Mouse (Mus musculus): ENCODE results near the gene Iqcc.

DNA sequence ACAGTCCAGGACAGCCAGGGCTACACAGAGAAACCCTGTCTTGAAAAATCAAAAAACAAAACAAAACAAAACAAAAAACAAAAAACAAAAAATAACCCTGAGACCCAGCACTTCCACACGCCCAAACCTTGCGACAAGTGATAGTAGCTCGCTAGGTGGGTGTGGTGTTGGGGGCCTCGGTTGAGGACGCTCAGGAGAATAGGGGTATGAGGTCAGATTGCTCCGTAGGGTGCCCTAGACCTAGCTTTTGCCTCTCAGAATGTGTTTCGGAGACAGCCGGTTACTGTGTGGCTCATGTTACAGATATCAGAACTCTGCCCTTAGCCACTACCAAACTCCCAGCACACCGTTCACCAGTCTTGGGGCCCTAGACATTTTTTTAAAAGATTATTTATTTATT is 33.1 kb downstream of the Iqcc start:
- no peak for TF ChIP-seq POLR2A (IDR thresholded peaks at IDR 0.05; ENCODE audit: insufficient read length, low read depth)
- no peak for TF ChIP-seq USF1 (IDR thresholded peaks at IDR 0.05; ENCODE audit: low read depth)
- TF ChIP-seq MYOG (IDR thresholded peaks at IDR 0.05; ENCODE audit: control insufficient read depth in 1 of 3, insufficient read depth in 1 of 3, insufficient read length in 2 of 3, low read depth in 2 of 3): no peak
